Mouse (Mus musculus): ENCODE measurements around the gene Ttll12. TPM values are rescaled to one million over a fixed set of nuclear protein-coding genes. Genes with fewer than 3 reads are reported as not detected.

Ttll12 gene
- polyA plus RNA-seq, 1 experiment from 2014 or later: 59.6 TPM

GRCm38 (mm10) chr15:83607115-83607802 lies 12.3 kb upstream of the Ttll12 start:
- 54% methylated on average over 15 of the region's 15 CpGs for WGBS
- DNase-seq (ENCODE audit: low spot score): peak; percentile 66
- H3K36me3 ChIP-seq: peaks cover 74% of the 10 kb centered on the region
- H3K9me3 ChIP-seq: no peaks in the 10 kb centered on the region
- no peak overlapping the region for H3K27ac ChIP-seq
- no peaks in the 10 kb centered on the region for H3K27me3 ChIP-seq (ENCODE audit: insufficient read depth, poor library complexity, severe bottlenecking)
- H3K4me1 ChIP-seq (replicated peaks): no peaks in the 10 kb centered on the region
- H3K4me3 ChIP-seq: no peak overlapping the region

DNA sequence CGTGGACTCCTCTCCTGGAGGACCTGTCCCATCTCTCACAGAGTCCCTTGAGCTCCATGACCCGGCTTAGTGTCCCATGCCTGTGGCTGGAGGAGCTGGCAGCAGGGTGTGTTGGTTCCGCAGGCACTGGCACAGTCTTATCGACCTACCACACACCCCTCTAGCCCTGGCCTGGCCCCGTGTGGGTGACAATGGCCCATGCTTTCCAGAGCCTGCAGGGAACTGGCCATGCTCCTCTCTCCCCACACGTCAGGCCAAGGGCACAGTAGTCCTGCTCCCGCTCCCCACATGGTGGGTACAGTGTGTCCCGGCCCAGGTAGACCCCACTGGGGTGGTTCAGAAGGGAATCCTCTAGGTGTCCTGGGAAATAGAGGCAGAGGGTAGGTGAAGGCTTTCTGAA lies 11.7 kb upstream of the Ttll12 start:
- Histone ChIP-seq H3K36me3 (peaks cover 69% of the 10 kb centered on the region), H3K4me3 (no peak overlapping the region), H3K9me3 (no peaks in the 10 kb centered on the region), H3K4me1 (replicated peaks) (no peaks in the 10 kb centered on the region), H3K27ac (no peak overlapping the region), H3K27me3 (ENCODE audit: insufficient read depth, poor library complexity, severe bottlenecking) (no peaks in the 10 kb centered on the region)
- WGBS: 90% methylated on average over 8 of the region's 8 CpGs
- no peak for DNase-seq (ENCODE audit: low spot score)

DNA sequence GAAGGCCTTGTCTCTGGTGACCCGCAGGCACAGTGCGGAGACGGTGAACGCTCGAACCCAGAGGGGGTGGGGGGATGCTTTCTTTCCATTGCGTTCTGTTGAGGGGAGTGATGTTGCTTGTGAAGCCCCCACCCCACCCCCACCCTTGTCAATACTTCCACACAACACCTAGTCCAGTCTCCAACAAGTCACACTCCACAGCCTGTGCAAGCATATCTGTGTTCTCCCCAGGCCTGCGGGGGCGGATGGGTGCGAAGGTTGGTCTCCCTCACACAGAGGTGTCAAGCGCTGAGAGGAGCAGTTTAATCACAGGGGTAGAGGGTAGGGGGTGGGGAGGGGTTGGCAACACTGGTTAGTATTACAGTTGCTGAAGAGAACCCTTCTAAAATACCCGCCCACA lies 11.3 kb upstream of the Ttll12 start:
- Histone ChIP-seq H3K4me3 (no peak overlapping the region), H3K27ac (no peak overlapping the region), H3K27me3 (ENCODE audit: insufficient read depth, poor library complexity, severe bottlenecking) (no peaks in the 10 kb centered on the region), H3K4me1 (replicated peaks) (no peaks in the 10 kb centered on the region), H3K9me3 (no peaks in the 10 kb centered on the region), H3K36me3 (peaks cover 64% of the 10 kb centered on the region)
- no peak for DNase-seq (ENCODE audit: low spot score)
- WGBS: 91% methylated on average over 11 of the region's 11 CpGs

GRCm38 (mm10) chr15:83603426-83603825 lies 8.5 kb upstream of the Ttll12 start:
- 95% methylated on average over 7 of the region's 7 CpGs for WGBS
- DNase-seq (ENCODE audit: low spot score): no peak
- no peaks in the 10 kb centered on the region for H3K4me1 ChIP-seq (replicated peaks)

GRCm38 (mm10) chr15:83603046-83603396 lies 8.1 kb upstream of the Ttll12 start:
- Histone ChIP-seq H3K9me3 (no peaks in the 10 kb centered on the region), H3K4me3 (no peak overlapping the region), H3K36me3 (peaks cover 33% of the 10 kb centered on the region), H3K4me1 (replicated peaks) (no peaks in the 10 kb centered on the region), H3K27me3 (ENCODE audit: insufficient read depth, poor library complexity, severe bottlenecking) (no peaks in the 10 kb centered on the region), H3K27ac (no peak overlapping the region)
- DNase-seq (ENCODE audit: low spot score): no peak
- 73% methylated on average over 1 of the region's 1 CpGs for WGBS

More at GRCm38 (mm10) chr15:83603426-83603825, 8.5 kb upstream of the Ttll12 start:
- no peaks in the 10 kb centered on the region for H3K9me3 ChIP-seq
- H3K27me3 ChIP-seq (ENCODE audit: insufficient read depth, poor library complexity, severe bottlenecking): no peaks in the 10 kb centered on the region
- no peak overlapping the region for H3K4me3 ChIP-seq
- H3K27ac ChIP-seq: no peak overlapping the region
- peaks cover 37% of the 10 kb centered on the region for H3K36me3 ChIP-seq

GRCm38 (mm10) chr15:83602372-83603045 lies 7.6 kb upstream of the Ttll12 start:
- H3K4me3 ChIP-seq: no peak overlapping the region
- 87% methylated on average over 13 of the region's 13 CpGs for WGBS
- no peaks in the 10 kb centered on the region for H3K27me3 ChIP-seq (ENCODE audit: insufficient read depth, poor library complexity, severe bottlenecking)
- H3K9me3 ChIP-seq: no peaks in the 10 kb centered on the region
- DNase-seq (ENCODE audit: low spot score): no peak
- peaks cover 28% of the 10 kb centered on the region for H3K36me3 ChIP-seq
- H3K27ac ChIP-seq: no peak overlapping the region
- no peaks in the 10 kb centered on the region for H3K4me1 ChIP-seq (replicated peaks)

DNA sequence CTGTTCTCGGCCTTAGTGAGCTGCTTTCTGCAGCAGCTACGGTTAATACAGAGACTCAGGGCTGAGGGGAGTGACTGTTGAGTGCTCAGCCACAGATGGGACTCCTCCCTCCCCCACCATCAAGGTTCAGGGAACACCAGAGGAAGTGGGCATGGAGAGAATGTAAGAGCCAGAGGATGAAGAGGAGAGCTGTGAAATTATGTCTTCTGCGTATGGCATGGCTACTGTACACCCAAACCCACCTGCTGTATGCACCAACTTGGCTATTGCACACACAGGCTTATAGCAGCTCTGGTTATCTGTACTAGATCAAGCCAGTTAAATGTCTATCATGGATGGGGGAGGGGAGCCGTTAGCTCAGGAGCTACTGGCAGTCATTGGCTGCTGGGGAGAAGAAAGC lies 6.2 kb upstream of the Ttll12 start:
- H3K36me3 ChIP-seq: peaks cover 17% of the 10 kb centered on the region
- no peak for DNase-seq (ENCODE audit: low spot score)
- no peak overlapping the region for H3K27ac ChIP-seq
- no peaks in the 10 kb centered on the region for H3K9me3 ChIP-seq
- WGBS: 73% methylated on average over 4 of the region's 4 CpGs
- no peaks in the 10 kb centered on the region for H3K27me3 ChIP-seq (ENCODE audit: insufficient read depth, poor library complexity, severe bottlenecking)
- no peak overlapping the region for H3K4me3 ChIP-seq
- H3K4me1 ChIP-seq (replicated peaks): no peaks in the 10 kb centered on the region

DNA sequence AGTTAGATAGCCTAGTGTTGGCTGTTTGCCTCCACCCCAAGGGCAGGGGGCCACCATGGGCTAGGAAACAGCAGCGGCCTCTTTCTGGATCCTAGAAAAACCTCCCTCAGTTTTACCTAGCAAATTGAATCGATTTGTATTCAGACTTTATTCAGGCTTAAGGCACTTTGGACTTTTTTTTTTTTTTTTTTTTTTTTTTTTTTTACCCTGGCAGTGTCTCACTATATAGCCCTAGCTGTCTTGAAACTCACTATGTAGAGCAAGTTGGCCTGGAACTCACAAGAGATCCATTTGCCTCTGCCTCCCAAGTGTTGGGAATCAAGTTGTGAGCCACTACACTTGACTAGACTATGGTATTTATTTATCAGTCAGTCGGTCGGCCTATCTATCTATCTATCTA lies 1.9 kb upstream of the Ttll12 start:
- no peak overlapping the region for H3K27ac ChIP-seq
- no peaks in the 10 kb centered on the region for H3K27me3 ChIP-seq (ENCODE audit: insufficient read depth, poor library complexity, severe bottlenecking)
- no peak for DNase-seq (ENCODE audit: low spot score)
- H3K4me1 ChIP-seq (replicated peaks): peaks cover 30% of the 10 kb centered on the region
- no peaks in the 10 kb centered on the region for H3K9me3 ChIP-seq
- peaks cover 7% of the 10 kb centered on the region; the same call in 1 of the 2 replicates for H3K36me3 ChIP-seq
- no peak overlapping the region for H3K4me3 ChIP-seq
- WGBS: 84% methylated on average over 4 of the region's 4 CpGs

GRCm38 (mm10) chr15:83595364-83595711 lies 381 bp upstream of the Ttll12 start:
- 38% methylated on average over 7 of the region's 7 CpGs for WGBS
- DNase-seq (ENCODE audit: low spot score): no peak
- peaks cover 21% of the 10 kb centered on the region for H3K36me3 ChIP-seq
- H3K4me3 ChIP-seq: peak overlapping the region; percentile 92
- H3K9me3 ChIP-seq: no peaks in the 10 kb centered on the region
- H3K27me3 ChIP-seq (ENCODE audit: insufficient read depth, poor library complexity, severe bottlenecking): no peaks in the 10 kb centered on the region
- H3K4me1 ChIP-seq (replicated peaks): peaks cover 33% of the 10 kb centered on the region
- peak overlapping the region; percentile 93 for H3K27ac ChIP-seq

- peak overlapping the region; percentile 93 for H3K27ac ChIP-seq
- no peaks in the 10 kb centered on the region for H3K9me3 ChIP-seq
- DNase-seq (ENCODE audit: low spot score): peak; percentile 42
- WGBS: 12% methylated on average over 19 of the region's 19 CpGs
- H3K27me3 ChIP-seq (ENCODE audit: insufficient read depth, poor library complexity, severe bottlenecking): no peaks in the 10 kb centered on the region
- peaks cover 33% of the 10 kb centered on the region for H3K36me3 ChIP-seq
- H3K4me1 ChIP-seq (replicated peaks): peaks cover 37% of the 10 kb centered on the region
- peak overlapping the region; percentile 92 for H3K4me3 ChIP-seq
These were observed 1.1 kb downstream of the Ttll12 start for GRCm38 (mm10) chr15:83593702-83594512.

DNA sequence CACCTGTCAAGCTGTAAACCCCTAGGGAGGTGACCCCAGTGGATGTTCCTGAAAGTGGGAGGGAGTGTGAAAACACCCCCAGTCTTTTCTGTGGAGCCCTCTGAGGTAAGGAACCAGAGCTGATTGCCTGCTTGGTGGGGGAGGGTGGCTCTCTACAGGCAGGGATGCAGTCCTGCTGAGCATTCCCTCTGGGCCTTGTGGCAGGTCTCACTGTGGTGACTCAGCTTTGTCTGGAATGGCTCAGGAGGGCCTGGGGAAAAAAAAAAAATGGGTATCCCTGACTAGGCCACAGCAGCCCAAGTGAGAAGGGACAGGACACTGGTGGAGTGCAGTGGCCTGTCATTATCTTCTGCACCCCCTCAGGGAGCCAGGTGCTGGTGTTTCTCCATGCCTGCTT lies 1.8 kb downstream of the Ttll12 start:
- Histone ChIP-seq H3K27me3 (ENCODE audit: insufficient read depth, poor library complexity, severe bottlenecking) (no peaks in the 10 kb centered on the region), H3K27ac (peak overlapping the region; percentile 93), H3K4me1 (replicated peaks) (peaks cover 37% of the 10 kb centered on the region), H3K4me3 (peak overlapping the region; percentile 92), H3K36me3 (peaks cover 40% of the 10 kb centered on the region), H3K9me3 (no peaks in the 10 kb centered on the region)
- DNase-seq (ENCODE audit: low spot score): no peak

GRCm38 (mm10) chr15:83592260-83593188 lies 2.4 kb downstream of the Ttll12 start:
- Histone ChIP-seq H3K4me3 (peak overlapping the region; percentile 92), H3K36me3 (peaks cover 46% of the 10 kb centered on the region), H3K27ac (peak overlapping the region; percentile 68; the same call in 1 of the 2 replicates), H3K9me3 (no peaks in the 10 kb centered on the region), H3K27me3 (ENCODE audit: insufficient read depth, poor library complexity, severe bottlenecking) (no peaks in the 10 kb centered on the region), H3K4me1 (replicated peaks) (peaks cover 37% of the 10 kb centered on the region)
- 77% methylated on average over 8 of the region's 8 CpGs for WGBS
- no peak for DNase-seq (ENCODE audit: low spot score)
